Mouse (Mus musculus) forebrain, embryonic 15.5 days (tissue): ENCODE results near the gene Rarb. TPM values are rescaled to one million over a fixed set of nuclear protein-coding genes. Genes with fewer than 3 reads are reported as not detected.

Source experiments
- ATAC-seq: fragments of 200-750 bp; cut with Nextera tagmentation; replicated peaks from 2 replicates; pipeline ENCODE4 v1.8.0; 2017; ENCODE audit warnings: mild to moderate bottlenecking, moderate TSS enrichment, moderate library complexity
- H3K27ac ChIP-seq: fragments of 300-500 bp; sonication (generic); replicated peaks from 2 replicates; pipeline ENCODE4 v1.5.1; 2015; ENCODE audit warnings: mild to moderate bottlenecking, inconsistent platforms
- H3K27me3 ChIP-seq: fragments of 300-500 bp; sonication (generic); 2 replicates; pipeline ENCODE4 v1.6.1; 2015; ENCODE audit warnings: inconsistent platforms
- H3K36me3 ChIP-seq: fragments of 300-500 bp; sonication (generic); 2 replicates; pipeline ENCODE4 v1.6.1; 2015; ENCODE audit warnings: mild to moderate bottlenecking, inconsistent platforms
- H3K4me1 ChIP-seq: fragments of 300-500 bp; sonication (generic); 2 replicates; pipeline ENCODE4 v1.6.1; 2015; ENCODE audit warnings: inconsistent platforms
- H3K4me2 ChIP-seq: fragments of 300-500 bp; sonication (generic); replicated peaks from 2 replicates; pipeline ENCODE4 v1.6.1; 2015; ENCODE audit warnings: mild to moderate bottlenecking, inconsistent platforms
- H3K4me3 ChIP-seq: fragments of 300-500 bp; sonication (generic); 2 replicates; pipeline ENCODE4 v1.5.1; 2015; ENCODE audit warnings: mild to moderate bottlenecking, inconsistent platforms
- H3K9ac ChIP-seq: fragments of 300-500 bp; sonication (generic); replicated peaks from 2 replicates; pipeline ENCODE4 v1.6.1; 2015; ENCODE audit warnings: mild to moderate bottlenecking, inconsistent platforms
- H3K9me3 ChIP-seq: fragments of 300-500 bp; sonication (generic); 2 replicates; pipeline ENCODE4 v1.6.1; 2016; ENCODE audit warnings: inconsistent platforms
- WGBS: fragments of 180-500 bp; shearing (Covaris S2); methylation state at CpG from one replicate; pipeline ENCODE4 v1.1.7; 2015; ENCODE audit warnings: mixed read lengths; 5-methylcytosine and 5-hydroxymethylcytosine counted together
- polyA plus RNA-seq: library from polyadenylated mRNA; unstranded; fragments of >200 nt; fragmentation: Nextera tagmentation; extraction: Ambion mirVana; gene quantifications from 2 replicates; pipeline ENCODE4 v1.2.1, GENCODE M21; 2015

Rarb gene
- polyA plus RNA-seq, 1 experiment from 2014 or later: 16.8 TPM

DNA sequence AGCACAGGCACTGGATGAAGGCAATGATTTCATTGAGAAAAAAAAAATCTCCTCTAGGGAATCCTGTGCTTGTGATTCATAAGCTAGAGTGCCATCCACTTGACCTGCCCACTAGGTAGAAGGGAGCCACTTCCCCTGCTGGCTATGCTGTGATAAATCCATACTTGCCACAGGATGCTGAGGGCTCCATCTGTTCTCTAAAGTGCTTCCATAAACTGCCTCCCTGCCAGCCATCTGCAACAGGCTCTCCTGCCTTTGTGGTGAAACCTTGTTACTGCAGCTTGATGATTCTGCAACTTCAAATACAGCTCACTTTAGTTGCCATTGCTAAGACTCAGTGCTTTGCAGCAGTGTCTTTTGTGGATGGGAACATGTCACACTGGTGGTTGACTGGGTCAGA is 213.5 kb downstream of the Rarb start:
- no peaks in the 10 kb centered on the region for H3K9me3 ChIP-seq

DNA sequence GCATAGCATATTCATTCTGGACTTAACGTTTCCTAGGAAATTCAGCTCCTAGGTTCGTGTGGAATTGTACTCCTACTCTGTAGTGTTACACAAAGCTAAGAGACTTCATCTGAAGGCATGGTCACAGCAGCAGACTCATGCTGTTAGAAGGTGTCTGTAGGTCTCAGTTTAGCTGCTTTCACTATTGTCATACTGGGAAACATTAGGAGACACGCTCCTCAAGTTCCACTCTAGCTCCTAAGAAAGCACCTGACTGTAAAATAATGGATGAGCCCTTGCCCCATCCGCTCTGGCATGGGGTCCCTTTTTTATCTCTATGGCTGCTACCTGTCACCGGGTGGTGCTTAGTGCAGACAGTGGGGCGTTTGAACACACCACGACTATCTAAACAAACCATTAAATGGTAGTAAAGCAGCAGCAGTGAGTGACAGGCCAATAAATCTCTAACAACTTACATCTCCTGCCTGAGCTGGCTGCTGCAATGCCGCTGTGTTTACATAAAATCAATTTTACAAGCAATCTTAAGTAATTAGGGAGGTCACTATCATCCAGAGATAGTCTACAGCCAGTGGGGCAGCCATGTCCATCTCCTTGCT is 214.4 kb downstream of the Rarb start:
- WGBS: 74% methylated on average over 8 of the region's 8 CpGs
- H3K27ac ChIP-seq: no peak overlapping the region
- H3K27me3 ChIP-seq: no peaks in the 10 kb centered on the region
- no peak overlapping the region for H3K4me3 ChIP-seq
- ATAC-seq: no peak
- no peak overlapping the region for H3K4me2 ChIP-seq
- no peaks in the 10 kb centered on the region for H3K9me3 ChIP-seq
- H3K9ac ChIP-seq: no peak overlapping the region
- no peaks in the 10 kb centered on the region for H3K4me1 ChIP-seq
- no peaks in the 10 kb centered on the region for H3K36me3 ChIP-seq

More for the DNA sequence above, 213.5 kb downstream of the Rarb start:
- Histone ChIP-seq H3K27me3 (no peaks in the 10 kb centered on the region), H3K4me3 (no peak overlapping the region), H3K4me2 (no peak overlapping the region), H3K36me3 (no peaks in the 10 kb centered on the region), H3K9ac (no peak overlapping the region), H3K27ac (no peak overlapping the region), H3K4me1 (no peaks in the 10 kb centered on the region)
- no peak for ATAC-seq

DNA sequence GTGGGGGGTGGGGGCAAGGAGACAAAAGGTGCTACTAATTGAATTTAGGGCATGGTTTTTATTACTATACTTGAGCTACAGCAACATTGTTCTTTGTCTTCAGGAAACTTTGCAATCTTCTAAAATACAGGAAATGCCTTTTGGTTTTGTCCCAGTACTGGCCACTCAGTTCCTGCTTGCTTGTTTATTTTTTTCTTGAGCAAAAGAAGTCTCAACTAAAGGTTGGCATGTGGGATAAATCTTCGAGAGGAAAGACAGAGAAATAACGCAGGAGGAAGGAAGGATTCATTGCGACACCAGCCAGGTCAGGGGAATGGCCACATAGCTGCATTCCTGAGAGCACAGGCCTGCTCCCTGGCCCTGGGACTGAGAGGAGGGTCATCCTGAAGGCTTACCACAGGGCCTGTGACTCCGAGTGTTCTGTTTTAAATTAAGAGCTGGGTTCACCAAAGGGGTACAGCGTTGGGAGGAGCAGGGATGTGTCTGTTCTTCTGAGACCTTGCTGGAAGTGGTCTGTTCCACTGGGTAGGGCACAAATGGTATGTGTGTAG is 215.8 kb downstream of the Rarb start:
- H3K27me3 ChIP-seq: no peaks in the 10 kb centered on the region
- H3K36me3 ChIP-seq: no peaks in the 10 kb centered on the region
- H3K9ac ChIP-seq: no peak overlapping the region
- 58% methylated on average over 5 of the region's 5 CpGs for WGBS
- no peak overlapping the region for H3K27ac ChIP-seq
- H3K4me3 ChIP-seq: no peak overlapping the region
- H3K9me3 ChIP-seq: no peaks in the 10 kb centered on the region
- H3K4me2 ChIP-seq: no peak overlapping the region
- ATAC-seq: no peak
- peaks cover 7% of the 10 kb centered on the region for H3K4me1 ChIP-seq

DNA sequence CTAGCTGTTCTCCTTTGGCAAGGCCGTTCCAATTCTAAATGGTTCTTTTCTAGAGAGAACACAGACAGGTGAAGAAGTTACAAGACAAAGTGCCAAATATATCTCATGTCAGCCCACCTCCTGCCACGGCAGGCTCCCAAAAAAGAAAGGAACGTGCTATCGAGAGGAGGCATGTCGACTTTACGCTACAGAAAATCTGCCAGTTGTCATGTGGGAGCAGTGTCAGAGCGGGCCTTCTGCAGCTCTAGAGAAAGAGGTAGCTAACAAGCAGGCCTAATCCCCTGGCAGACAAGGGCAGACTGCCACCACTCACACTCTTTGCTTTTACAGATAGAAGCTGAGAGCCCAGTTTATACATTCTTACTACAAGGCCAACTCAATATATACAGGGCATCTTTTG is 219.7 kb downstream of the Rarb start:
- Histone ChIP-seq H3K4me1 (peaks cover 14% of the 10 kb centered on the region), H3K9me3 (no peaks in the 10 kb centered on the region), H3K27me3 (no peaks in the 10 kb centered on the region), H3K27ac (no peak overlapping the region), H3K36me3 (no peaks in the 10 kb centered on the region), H3K9ac (no peak overlapping the region), H3K4me2 (no peak overlapping the region), H3K4me3 (no peak overlapping the region)
- peak; percentile 59 for ATAC-seq
- 60% methylated on average over 7 of the region's 7 CpGs for WGBS

DNA sequence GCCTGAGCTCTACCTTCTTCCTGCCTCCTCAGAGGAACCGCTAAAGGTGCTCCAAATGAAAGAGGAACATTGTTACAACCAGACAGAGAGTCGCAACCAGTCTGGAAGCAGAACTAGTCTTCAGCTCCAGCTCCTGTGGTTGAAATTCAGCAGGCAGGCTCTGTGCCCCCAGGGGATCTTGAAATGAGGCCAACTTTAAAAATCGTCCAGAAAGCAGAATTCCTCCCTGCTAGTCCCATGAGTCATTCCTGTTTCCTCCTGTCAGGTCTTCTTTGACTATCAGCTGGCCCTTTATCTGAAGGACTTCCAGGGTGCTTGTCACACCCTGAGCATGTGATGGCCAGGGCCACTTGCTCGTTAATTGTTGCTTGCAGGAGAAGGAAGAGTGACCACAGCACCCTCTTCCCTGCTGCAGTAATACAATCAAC is 220.9 kb downstream of the Rarb start:
- no peak overlapping the region for H3K9ac ChIP-seq
- peaks cover 14% of the 10 kb centered on the region for H3K4me1 ChIP-seq
- H3K9me3 ChIP-seq: no peaks in the 10 kb centered on the region
- no peak overlapping the region for H3K4me2 ChIP-seq
- ATAC-seq: 0 out of 2 replicates have a peak, but pooled peaks have one; percentile 17
- 31% methylated on average over 4 of the region's 4 CpGs for WGBS
- H3K4me3 ChIP-seq: no peak overlapping the region
- peak overlapping the region; percentile 27; the same call in 1 of the 2 replicates for H3K27ac ChIP-seq
- no peaks in the 10 kb centered on the region for H3K27me3 ChIP-seq
- no peaks in the 10 kb centered on the region for H3K36me3 ChIP-seq

DNA sequence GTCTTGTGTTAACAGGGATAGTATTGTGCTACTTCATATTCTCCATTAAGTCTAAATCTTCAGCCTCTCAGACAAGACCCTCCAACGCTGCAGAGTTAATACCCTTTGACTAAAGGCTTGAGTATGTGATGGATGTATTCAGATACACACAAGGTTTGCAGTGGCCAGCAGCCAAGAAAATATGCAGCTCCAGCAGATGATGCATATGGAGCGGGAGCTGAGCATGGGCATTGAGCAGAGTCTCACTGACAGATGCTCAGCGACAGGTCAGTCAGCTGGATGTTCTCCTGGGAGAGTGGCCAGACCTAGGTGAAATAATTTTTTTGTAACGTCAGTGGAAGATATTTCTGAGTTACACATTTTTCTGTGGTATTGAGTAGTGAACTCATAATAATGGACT is 229.8 kb downstream of the Rarb start:
- Histone ChIP-seq H3K9me3 (no peaks in the 10 kb centered on the region), H3K36me3 (no peaks in the 10 kb centered on the region), H3K27ac (no peak overlapping the region), H3K4me1 (no peaks in the 10 kb centered on the region), H3K27me3 (no peaks in the 10 kb centered on the region), H3K4me3 (no peak overlapping the region), H3K9ac (no peak overlapping the region), H3K4me2 (no peak overlapping the region)
- 70% methylated on average over 4 of the region's 4 CpGs for WGBS
- ATAC-seq: no peak

DNA sequence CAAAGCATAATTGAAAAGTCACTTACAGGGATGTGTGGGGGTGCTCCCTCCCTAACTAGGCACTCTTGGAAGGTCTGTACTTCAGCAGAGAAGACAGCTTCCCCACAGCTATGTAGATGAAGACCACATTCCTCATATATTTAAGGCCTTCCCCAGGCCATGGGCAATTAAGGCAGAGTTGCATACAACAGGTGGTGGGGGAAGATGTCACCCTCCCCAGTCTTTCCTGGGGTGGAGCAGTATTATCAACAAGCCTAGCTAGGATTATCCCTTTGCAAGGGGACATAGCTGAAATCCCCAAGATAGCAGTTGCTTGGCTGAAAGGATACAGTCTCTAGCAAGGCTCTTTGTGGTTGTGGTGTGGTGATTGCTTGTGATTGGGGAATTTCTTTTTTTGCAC is 240.9 kb downstream of the Rarb start:
- Histone ChIP-seq H3K27ac (no peak overlapping the region), H3K4me2 (no peak overlapping the region), H3K9ac (no peak overlapping the region), H3K27me3 (peaks cover 12% of the 10 kb centered on the region; the same call in 1 of the 2 replicates), H3K4me1 (peaks cover 15% of the 10 kb centered on the region), H3K36me3 (no peaks in the 10 kb centered on the region), H3K4me3 (no peak overlapping the region), H3K9me3 (no peaks in the 10 kb centered on the region)
- ATAC-seq: no peak

DNA sequence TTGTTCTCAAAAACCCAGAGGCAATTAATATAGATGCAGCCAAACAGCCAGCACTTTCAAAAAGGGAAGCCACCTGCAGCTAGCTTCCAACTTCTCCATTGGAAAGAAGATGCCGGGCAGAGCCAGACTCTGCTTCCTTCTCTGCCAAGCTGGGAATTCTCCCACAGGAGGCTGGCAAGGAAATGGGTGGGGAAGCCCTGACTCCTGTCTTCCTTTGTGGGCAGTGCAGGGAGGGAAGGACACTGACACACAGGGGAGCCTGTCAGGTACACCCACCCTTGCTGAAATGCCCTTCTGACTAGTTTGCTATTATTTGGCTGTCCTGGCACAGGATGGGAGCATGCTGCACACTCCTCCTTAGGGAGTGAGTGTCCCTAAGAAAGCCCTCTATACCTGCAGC is 241.9 kb downstream of the Rarb start:
- no peak overlapping the region for H3K4me3 ChIP-seq
- H3K9me3 ChIP-seq: no peaks in the 10 kb centered on the region
- WGBS: 15% methylated on average over 1 of the region's 1 CpGs
- H3K4me1 ChIP-seq: peaks cover 15% of the 10 kb centered on the region
- H3K27me3 ChIP-seq: peaks cover 12% of the 10 kb centered on the region; the same call in 1 of the 2 replicates
- ATAC-seq: no peak
- no peak overlapping the region for H3K4me2 ChIP-seq
- no peak overlapping the region for H3K27ac ChIP-seq
- H3K9ac ChIP-seq: no peak overlapping the region
- no peaks in the 10 kb centered on the region for H3K36me3 ChIP-seq

DNA sequence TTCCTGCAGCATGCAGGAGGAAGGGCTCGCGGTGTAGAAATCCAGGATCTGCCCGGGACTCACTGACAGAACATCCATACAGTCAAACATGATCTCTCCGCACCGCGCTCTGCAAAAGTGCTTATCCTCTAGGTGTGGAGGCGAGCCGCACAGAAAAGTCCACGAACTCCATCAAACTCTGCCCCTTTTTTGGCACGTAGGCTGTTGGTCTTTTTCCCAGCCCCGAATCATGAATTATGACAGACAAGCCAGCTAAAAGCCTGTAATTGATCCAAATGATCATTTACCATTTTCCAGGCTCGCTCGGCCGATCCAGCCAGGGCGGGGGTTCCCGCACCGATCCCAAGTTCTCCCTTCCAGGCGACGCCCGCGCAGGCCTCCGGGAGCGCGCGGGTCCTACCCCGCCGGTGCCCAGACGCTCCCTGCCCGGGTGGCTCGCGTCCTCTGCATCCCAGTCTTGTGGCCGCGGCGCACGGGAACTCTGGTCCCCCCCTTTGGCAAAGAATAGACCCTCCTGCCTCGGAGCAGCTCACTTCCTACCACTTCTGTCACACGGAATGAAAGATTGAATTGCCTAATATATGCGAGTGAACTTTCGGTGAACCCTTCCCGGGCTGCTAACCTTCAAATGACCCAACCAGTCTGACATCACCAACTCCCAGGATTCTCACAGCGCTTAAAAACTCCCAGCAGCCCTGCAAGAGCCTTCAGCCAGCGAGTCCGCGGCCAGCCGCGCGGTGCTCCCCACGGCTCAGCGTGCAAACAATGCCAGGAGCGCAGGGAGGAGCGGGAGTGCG is 243.8 kb downstream of the Rarb start:
- no peaks in the 10 kb centered on the region for H3K9me3 ChIP-seq
- peak overlapping the region; percentile 58 for H3K9ac ChIP-seq
- peaks cover 20% of the 10 kb centered on the region for H3K4me1 ChIP-seq
- H3K27ac ChIP-seq: peak overlapping the region; percentile 69
- peaks cover 15% of the 10 kb centered on the region; the same call in 1 of the 2 replicates for H3K27me3 ChIP-seq
- H3K36me3 ChIP-seq: no peaks in the 10 kb centered on the region
- H3K4me2 ChIP-seq: peak overlapping the region; percentile 94
- peak overlapping the region; percentile 53 for H3K4me3 ChIP-seq
- peak; percentile 87 for ATAC-seq
- WGBS: under 1% methylated on average over 52 of the region's 52 CpGs

DNA sequence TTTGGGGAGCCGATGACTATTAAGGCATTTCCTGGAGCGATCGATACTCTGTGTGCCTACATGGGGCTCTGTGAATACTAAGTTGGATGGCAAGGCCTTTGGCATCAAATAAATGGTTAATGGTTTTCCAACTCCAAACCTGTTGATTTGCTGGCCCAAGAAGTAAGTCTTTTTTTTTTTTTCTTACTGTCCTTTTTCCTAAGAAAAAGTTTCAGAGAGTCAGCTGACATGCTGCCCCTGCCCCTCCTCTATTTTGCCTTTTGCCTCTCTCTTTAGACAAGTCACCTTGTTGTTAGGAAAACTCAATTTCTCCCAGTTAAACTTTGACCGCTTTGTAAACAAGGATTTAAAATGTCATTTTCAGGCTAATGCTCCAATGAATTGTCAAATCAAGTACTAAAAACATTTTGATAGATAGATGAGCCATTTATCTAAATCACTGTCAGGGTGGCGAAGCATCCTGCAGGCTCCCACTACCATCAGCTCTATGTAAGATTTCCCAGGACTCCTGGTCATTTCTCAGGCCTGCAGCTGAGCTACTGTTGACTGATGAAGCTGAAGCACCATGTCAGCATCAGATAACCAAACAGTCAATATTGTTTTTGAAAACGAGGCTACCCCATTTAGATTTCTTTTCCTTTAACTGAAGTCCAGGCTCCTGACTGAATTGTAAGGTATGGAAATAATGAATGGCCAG is 245.3 kb downstream of the Rarb start:
- ATAC-seq: no peak
- H3K9me3 ChIP-seq: no peaks in the 10 kb centered on the region
- H3K27ac ChIP-seq: no peak overlapping the region
- 58% methylated on average over 6 of the region's 6 CpGs for WGBS
- H3K4me3 ChIP-seq: peak overlapping the region; percentile 53
- no peaks in the 10 kb centered on the region for H3K36me3 ChIP-seq
- H3K9ac ChIP-seq: 0 out of 2 replicates have a peak overlapping the region, but pooled peaks have one; percentile 4
- peaks cover 20% of the 10 kb centered on the region for H3K4me1 ChIP-seq
- peaks cover 15% of the 10 kb centered on the region; the same call in 1 of the 2 replicates for H3K27me3 ChIP-seq
- H3K4me2 ChIP-seq: peak overlapping the region; percentile 14

DNA sequence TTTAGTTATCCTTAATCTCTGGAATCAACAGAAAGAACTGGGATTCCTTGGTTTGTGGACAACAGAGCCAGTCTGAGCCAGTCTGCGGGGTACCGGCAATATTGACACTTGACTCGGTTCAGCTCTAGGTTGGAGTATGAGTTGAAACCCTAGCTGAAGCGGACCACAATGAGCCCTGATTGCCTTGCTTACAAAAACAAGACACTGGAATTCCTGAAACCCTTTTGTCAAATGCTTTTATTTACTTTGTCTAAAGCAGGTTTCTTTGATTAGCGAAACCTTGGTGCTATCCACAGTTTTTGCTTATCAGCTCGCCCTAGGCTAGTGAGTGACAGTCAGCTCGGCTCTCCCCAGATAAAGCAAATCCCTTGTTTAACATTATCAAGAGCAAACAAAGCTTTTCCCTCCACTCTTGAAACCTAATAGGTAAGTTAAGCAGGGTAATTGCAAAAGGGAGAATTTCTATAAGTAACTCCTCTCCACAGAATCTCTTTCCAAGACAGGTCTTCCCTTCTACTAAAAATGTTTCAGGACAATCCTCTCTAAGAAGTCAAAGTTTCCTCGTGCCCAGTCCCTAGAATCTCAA is 246.1 kb downstream of the Rarb start:
- Histone ChIP-seq H3K4me2 (0 out of 2 replicates have a peak overlapping the region, but pooled peaks have one; percentile 6), H3K4me1 (peaks cover 20% of the 10 kb centered on the region), H3K36me3 (no peaks in the 10 kb centered on the region), H3K9ac (no peak overlapping the region), H3K9me3 (no peaks in the 10 kb centered on the region), H3K4me3 (peak overlapping the region; percentile 53; the same call in 1 of the 2 replicates), H3K27ac (no peak overlapping the region), H3K27me3 (peaks cover 15% of the 10 kb centered on the region; the same call in 1 of the 2 replicates)
- no peak for ATAC-seq
- WGBS: 21% methylated on average over 8 of the region's 8 CpGs
